Mouse (Mus musculus): ENCODE data around the gene Fam120b.

DNA sequence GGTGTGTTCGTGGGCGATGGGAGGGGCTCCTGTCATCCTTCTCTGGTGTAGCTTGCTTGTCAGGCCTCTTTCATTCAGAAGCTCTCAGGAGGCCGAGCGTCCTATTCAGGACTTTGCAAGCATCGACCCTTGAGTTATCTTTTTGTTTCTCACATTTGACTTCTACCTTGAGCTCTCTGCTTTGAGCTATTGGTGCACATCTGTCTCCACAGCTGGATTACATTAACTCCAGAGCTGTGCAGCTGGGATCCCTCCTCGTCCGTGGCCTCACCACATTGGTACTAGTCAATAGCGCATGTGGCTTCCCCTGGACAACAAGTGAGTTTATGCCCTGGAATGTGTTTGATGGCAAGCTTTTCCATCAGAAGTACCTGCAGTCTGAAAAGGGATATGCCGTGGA is 26.7 kb downstream of the Fam120b start:
- TF ChIP-seq POLR2A (IDR thresholded peaks at IDR 0.05; ENCODE audit: control insufficient read depth, extremely low read depth, insufficient read depth, low read length, poor library complexity) (no peak), CTCF (IDR thresholded peaks at IDR 0.05; ENCODE audit: borderline replicate concordance, control insufficient read depth, extremely low read depth, insufficient read depth, low read length, poor library complexity) (no peak)
